Mouse (Mus musculus): ENCODE results near the gene Akr7a5. TPM values are rescaled to one million over a fixed set of nuclear protein-coding genes. Genes with fewer than 3 reads are reported as not detected.

The Akr7a5 gene
- total RNA-seq, 2 experiments from 2014 or later = 63.6 to 67.5 TPM

- no peak for DNase-seq (ENCODE audit: low spot score in 2 of 2)
Observed at GRCm38 (mm10) chr4:139297566-139297965, 13.0 kb upstream of the Akr7a5 start.

- DNase-seq (ENCODE audit: low spot score in 2 of 2) = no peak
Observed at GRCm38 (mm10) chr4:139298671-139299366, 11.7 kb upstream of the Akr7a5 start.

- DNase-seq (ENCODE audit: low spot score in 2 of 2) = no peak
Observed at GRCm38 (mm10) chr4:139301780-139302179, 8.8 kb upstream of the Akr7a5 start.

- no peak for DNase-seq (ENCODE audit: low spot score in 2 of 2)
Observed at GRCm38 (mm10) chr4:139302241-139302640, 8.3 kb upstream of the Akr7a5 start.

- DNase-seq (ENCODE audit: low spot score in 2 of 2) = no peak
Observed at GRCm38 (mm10) chr4:139305521-139305920, 5.0 kb upstream of the Akr7a5 start.

GRCm38 (mm10) chr4:139307916-139308315 is 2.6 kb upstream of the Akr7a5 start:
- no peak for DNase-seq (ENCODE audit: low spot score in 2 of 2)

GRCm38 (mm10) chr4:139309651-139310050 is 893 bp upstream of the Akr7a5 start:
- no peak for DNase-seq (ENCODE audit: low spot score in 2 of 2)

GRCm38 (mm10) chr4:139310899-139311701 is 556 bp downstream of the Akr7a5 start:
- no peak for DNase-seq (ENCODE audit: low spot score in 2 of 2)

- DNase-seq (ENCODE audit: low spot score in 2 of 2) = no peak
Observed at GRCm38 (mm10) chr4:139311707-139312106, 1.2 kb downstream of the Akr7a5 start.

- DNase-seq (ENCODE audit: low spot score in 2 of 2) = no peak
Observed at GRCm38 (mm10) chr4:139312632-139313031, 2.1 kb downstream of the Akr7a5 start.

- no peak for DNase-seq (ENCODE audit: low spot score in 2 of 2)
Observed at GRCm38 (mm10) chr4:139318449-139318848, 7.9 kb downstream of the Akr7a5 start.

- no peak for DNase-seq (ENCODE audit: low spot score in 2 of 2)
Observed at GRCm38 (mm10) chr4:139319740-139320139, 9.2 kb downstream of the Akr7a5 start.

- DNase-seq (ENCODE audit: low spot score in 2 of 2) = peak in 1 of 2 experiments; percentile 56
Observed at GRCm38 (mm10) chr4:139330605-139331004, 20.1 kb downstream of the Akr7a5 start.

GRCm38 (mm10) chr4:139334631-139335295 is 24.2 kb downstream of the Akr7a5 start:
- no peak for DNase-seq (ENCODE audit: low spot score in 2 of 2)

- DNase-seq (ENCODE audit: low spot score in 2 of 2) = no peak
Observed at GRCm38 (mm10) chr4:139335507-139335906, 25.0 kb downstream of the Akr7a5 start.

GRCm38 (mm10) chr4:139336822-139337483 is 26.4 kb downstream of the Akr7a5 start:
- DNase-seq (ENCODE audit: low spot score in 2 of 2) = peak; percentile 57 to 68

- no peak for DNase-seq (ENCODE audit: low spot score in 2 of 2)
Observed at GRCm38 (mm10) chr4:139338145-139338544, 27.6 kb downstream of the Akr7a5 start.

GRCm38 (mm10) chr4:139340835-139341234 is 30.3 kb downstream of the Akr7a5 start:
- DNase-seq (ENCODE audit: low spot score in 2 of 2) = no peak

GRCm38 (mm10) chr4:139341556-139342233 is 31.2 kb downstream of the Akr7a5 start:
- peak; percentile 42 to 63 for DNase-seq (ENCODE audit: low spot score in 2 of 2)

- no peak for DNase-seq (ENCODE audit: low spot score in 2 of 2)
Observed at GRCm38 (mm10) chr4:139343718-139344117, 33.2 kb downstream of the Akr7a5 start.

All from adrenal gland, postnatal 4 days (tissue).